Mouse (Mus musculus) spleen, adult 18-20 months (tissue): ENCODE measurements around the gene Hist1h4i.
"Not testable (repeated sequence)": the region's sequence is repeated elsewhere in the genome, so short reads cannot be mapped to it uniquely, and the experiment has no call there.

Source experiments
- DNase-seq, 2 experiments: peaks; one replicate each; pipeline ENCODE4 v3.0.0; 2022; ENCODE audit warnings: mixed read lengths in 2 of 2

Hist1h4i gene

GRCm38 (mm10) chr13:22041142-22041536, at the start of gene Hist1h4i:
Gene Hist1h4i, minus strand, starts transcription at chr13:22041362.
- peak; percentile 93 to 97 for DNase-seq

GRCm38 (mm10) chr13:22084140-22084539, 43.0 kb upstream of the Hist1h4i start, which contains the start of gene Vmn1r188:
Gene Vmn1r188, plus strand, starts transcription at chr13:22084440.
- DNase-seq: not testable (repeated sequence)

DNA sequence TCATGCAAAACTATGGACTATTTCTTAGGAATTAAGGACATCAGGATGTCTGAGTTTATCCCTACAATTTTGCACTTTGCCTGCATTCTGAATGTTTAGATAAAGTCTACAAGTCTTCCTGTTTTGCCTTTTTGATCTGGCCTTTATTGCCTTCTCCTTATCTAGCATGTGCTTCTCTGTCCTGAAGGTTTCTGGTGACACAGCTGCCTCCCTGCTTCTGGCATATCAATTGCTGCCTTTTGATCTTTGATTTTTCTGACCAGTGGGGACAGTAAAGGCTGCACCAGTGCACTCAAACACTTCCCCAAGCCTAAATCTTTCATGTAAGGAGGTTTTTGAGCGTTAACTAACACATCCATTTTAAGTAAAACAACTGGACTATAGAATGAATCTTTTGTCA, 22.3 kb upstream of the Hist1h4i start:
- no peak for DNase-seq

DNA sequence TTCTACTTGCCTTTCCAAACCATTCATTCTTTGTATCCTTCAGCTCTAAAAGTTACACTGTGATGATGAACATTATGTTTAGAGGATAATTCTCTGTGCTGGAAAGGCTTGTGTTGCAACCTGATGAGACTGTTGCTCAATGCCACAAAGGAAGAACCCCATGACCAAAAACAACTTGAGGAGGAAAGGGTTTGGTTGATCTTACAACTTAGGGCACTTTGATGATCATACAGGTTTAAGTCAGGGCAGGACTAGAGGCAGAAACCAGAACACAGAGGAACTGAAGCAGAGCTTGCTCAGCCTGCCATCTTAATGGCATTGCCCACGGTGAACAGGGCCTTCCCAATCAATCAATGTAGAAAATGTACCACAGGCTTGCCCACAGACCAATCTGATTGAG, 20.3 kb upstream of the Hist1h4i start:
- no peak for DNase-seq

- DNase-seq: no peak
Observed at GRCm38 (mm10) chr13:22053754-22054153, 12.6 kb upstream of the Hist1h4i start.

DNA sequence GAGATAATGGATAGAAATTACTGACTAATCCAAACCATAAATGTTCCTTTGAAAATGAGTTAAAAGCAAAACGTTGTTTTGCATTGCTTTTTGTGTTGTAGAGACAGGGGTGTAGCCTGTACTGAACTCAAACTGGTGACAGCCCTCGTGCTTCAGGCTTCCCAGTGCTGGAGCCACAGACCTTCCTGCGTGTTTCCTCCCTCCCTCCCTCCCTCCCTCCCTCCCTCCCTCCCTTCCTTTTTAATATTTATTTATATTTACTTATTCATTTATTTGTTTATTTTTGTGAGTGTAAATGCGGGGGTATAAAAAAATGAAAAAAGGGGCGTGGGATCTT, 10.3 kb upstream of the Hist1h4i start:
- DNase-seq: no peak

GRCm38 (mm10) chr13:22050591-22051522, 9.7 kb upstream of the Hist1h4i start:
- DNase-seq: peak; percentile 90 to 94

GRCm38 (mm10) chr13:22049737-22050440, 8.7 kb upstream of the Hist1h4i start:
- DNase-seq: no peak

DNA sequence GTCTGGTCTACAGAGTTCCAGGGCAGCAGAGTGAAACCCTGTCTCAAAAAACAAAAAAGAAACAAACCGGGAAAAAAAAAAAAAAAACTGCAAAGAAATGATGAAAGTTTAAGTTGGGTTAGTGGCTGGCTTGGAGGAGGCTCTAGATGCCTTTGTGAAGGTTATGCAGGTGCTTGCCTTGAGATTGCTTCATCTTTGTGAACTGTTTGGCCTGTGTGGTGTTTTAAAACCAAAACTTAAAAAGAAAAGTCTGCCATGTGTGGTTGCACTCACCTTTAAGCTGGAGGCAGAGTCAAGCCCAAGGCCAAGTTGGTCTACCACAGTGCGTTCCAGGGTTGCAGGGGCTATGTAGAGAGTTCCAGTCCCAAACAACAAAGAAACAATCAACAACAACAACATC, 7.9 kb upstream of the Hist1h4i start:
- no peak for DNase-seq

- no peak for DNase-seq
Observed at GRCm38 (mm10) chr13:22045311-22045710, 4.1 kb upstream of the Hist1h4i start.

DNA sequence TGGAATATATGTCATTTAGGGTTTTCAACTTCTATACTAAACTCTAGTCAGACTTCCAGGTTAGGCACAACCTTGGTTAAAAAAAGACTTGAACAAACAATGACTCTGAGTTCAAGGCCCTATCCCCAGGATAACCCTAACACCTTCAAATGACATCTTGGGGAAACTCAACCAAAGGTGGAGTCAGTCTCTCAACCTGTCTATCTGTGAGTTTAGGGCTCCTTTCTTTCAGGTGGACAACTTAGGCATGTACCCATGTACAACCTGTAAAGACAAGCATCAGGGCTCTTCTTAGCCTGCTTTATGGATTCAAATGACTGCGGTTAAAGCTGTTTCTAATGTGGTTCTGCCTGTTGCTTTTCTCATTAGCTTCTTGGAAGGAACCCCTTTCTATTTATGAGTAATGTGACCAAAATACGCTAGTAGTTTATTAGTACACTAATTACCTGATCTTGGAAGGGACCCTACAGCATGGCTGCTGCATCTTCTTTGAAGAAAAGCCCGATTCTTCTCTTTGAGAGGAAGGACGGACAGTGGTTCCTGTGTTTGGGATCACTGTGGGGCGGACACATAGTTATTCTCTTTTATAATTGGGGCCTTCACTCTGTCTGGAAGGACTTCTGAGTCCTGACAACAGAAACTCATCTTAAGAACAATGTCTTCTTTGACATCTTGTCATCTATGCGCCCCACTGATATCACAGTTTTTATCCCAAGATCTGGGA, 3.4 kb upstream of the Hist1h4i start:
- no peak for DNase-seq

DNA sequence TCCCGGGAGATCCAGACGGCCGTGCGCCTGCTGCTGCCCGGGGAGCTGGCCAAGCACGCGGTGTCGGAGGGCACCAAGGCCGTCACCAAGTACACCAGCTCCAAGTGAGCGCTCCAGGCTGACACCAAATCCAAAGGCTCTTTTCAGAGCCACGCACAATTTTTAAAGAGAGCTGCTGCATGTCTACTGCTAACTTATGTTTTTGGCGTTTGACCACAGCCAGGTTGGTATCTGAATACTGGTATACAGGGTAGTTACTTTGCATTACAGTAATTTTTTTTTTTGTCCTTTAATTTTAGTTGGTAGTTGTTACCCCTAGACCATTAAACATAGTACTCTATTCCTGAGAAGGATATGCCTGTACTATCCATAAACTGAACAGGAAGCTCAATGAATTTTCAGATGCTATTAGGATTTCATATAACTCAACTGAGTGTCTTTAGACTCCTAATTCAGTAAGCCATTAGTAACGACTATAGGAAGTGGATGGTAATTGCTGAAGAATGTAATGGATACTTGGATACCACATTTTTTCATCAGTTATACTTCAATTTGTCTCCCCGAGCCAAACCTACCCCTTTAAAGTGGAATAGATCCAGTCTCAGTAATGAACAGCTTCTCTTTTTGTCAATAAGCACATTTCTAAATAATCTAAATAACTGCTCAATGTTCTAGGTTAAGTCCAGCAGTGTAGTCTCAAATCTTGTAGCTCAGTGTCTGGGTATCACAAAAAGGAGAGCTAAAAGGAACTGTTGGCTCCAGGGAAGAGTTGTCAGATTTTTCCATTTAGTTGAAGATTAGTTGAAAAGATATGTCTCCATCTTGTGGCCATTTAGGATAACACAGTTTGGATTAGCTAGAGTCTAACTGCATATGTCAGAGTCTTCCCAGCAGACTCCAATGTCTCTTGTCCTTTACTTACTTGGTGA, 2.6 kb upstream of the Hist1h4i start:
- no peak for DNase-seq

- peak; percentile 63 to 71 for DNase-seq
Observed at GRCm38 (mm10) chr13:22042568-22043502, 1.7 kb upstream of the Hist1h4i start, which contains the start of the genes Hist1h2ag and Hist1h2bj. Gene Hist1h2ag, minus strand, starts transcription at chr13:22042944. Gene Hist1h2bj, plus strand, starts transcription at chr13:22043214.

DNA sequence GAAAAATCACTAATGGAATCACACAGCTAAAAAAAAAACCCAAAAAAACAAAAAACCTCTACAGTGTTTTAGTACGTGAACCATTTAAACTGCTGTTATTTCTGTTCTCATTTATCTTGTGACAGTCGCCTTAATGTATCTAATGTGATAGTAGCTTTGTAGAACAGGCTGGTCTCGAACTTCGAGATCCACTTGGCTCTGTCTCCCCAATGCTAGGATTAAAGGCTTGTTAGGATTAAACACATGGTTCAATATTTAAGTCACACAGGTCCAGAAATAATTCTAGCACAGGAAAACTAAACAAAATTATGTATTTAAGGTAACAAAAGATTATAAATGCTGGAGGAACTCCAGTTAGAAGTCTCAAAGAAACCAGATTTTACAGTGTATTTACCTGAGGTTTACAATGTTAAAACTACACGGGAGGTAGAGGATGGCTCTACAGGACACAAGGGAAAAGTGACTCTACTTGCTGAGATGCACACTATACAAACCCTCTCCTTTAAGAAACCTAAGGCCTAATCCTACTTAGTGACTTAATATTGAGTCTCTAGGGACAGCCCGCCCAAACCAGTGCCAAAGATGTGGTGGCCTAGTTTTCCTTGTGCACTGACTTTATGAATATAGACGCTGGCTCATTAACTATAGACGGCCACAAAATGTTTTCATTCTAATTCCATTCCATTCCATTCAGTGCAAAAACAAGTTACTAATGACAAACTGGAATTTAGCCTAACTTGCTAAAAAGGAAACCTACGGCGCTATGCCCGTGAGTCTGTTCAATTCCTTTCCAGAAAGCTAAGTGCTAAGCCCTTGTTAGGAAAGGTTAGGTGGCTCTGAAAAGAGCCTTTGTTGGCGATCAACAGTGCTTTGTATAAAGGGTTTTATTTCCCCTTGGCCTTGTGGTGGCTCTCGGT, 747 bp upstream of the Hist1h4i start:
- no peak for DNase-seq

DNA sequence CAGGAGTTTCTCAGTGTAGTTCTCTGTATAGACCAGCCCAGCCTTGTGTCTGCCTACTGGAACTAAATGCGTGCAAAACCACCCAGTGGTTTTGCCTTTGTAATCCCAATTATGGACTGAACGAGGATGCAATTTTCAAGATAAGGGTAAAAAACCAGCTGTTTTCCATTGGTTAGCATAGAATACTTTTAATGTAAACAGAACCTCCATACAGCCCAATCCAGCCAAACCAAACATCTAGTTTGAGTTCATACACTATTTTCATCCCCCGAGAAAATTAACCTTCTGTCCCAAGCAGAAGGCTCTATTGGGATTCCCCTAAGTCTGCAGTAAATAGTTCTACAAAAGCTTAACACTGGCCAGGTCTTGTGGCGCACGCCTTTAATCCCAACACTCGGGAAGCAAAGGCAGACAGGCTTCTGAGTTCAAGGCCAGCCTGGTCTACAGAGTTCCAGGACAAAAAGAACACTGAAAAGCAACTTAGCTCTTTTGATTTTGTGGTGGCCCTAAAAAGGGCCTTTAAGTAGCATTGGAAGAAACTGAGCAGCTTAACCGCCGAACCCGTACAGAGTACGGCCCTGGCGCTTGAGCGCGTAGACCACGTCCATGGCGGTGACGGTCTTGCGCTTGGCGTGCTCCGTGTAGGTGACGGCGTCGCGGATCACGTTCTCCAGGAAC, 559 bp downstream of the Hist1h4i start:
- DNase-seq: no peak

DNA sequence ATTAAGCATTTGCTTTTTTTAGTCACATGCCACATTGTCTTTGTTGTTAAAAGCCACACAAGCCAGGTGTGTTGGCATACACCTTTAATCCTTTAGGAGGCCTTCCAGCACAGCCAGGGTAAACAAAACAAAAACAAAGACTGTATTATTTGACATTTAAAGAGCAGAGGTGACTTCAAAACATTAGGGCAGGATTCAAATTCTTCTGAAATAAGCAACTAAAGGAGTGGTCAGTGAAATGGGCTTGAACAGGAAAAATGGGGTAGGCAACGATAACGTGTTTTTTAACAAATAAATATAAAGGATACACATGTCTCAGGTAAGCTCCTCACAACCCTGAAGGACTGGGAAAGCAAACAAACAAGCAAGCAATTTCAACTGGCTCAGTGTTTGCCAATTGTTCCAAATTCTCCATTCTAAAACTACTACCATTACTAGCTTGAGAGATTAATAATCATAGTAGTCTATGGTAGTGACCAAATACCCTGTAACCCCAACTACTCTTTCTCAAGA, 1.2 kb downstream of the Hist1h4i start:
- no peak for DNase-seq

- no peak for DNase-seq
Observed at GRCm38 (mm10) chr13:22039364-22039763, 1.8 kb downstream of the Hist1h4i start.

DNA sequence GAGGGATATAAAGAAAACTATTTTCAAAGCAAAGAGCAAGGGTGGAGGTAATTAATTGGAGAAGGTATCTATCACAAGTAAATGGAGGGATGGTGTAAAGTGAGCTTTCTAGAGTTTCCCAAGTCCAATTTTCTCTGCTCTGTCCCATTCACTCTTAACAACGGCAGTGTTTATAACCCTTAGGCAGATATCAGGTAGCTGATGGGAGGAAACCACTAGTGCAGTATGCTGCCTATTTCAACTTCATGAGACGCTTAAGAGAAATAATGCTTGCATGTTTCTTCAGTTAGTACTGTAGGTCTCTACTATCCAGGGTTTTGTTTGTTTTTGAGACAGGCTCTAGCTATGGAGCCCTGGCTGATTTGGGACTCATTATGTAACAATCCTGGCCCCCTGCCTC, 3.7 kb downstream of the Hist1h4i start:
- no peak for DNase-seq

DNA sequence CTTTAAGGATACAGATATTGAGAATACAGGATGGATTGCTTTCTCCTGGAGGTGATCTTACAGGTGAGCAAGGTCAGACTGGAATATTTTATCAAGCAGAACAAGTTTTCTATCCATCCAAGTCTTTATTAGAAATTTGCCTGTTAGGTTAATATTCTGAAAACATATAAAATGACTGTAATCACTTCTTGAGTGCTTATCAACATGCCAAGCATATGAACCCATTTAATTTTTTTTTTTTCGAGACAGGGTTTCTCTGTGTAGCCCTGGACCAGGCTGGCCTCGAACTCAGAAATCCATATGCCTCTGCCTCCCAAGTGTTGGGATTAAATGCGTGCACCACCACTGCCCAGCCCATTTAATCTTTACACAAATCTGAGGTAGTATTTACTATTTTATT, 4.2 kb downstream of the Hist1h4i start:
- DNase-seq: no peak
